Mouse (Mus musculus) erythroblast, adult 5-6 weeks (primary cell): ENCODE measurements around the gene Dph3. TPM values are rescaled to one million over a fixed set of nuclear protein-coding genes. Genes with fewer than 3 reads are reported as not detected.
"Not testable (repeated sequence)": the region's sequence is repeated elsewhere in the genome, so short reads cannot be mapped to it uniquely, and the experiment has no call there.

ENCODE experiments used
- ATAC-seq: replicated peaks from 2 replicates; pipeline ENCODE4 v1.8.0; 2016; ENCODE audit warnings: moderate number of reproducible peaks, mild to moderate bottlenecking, moderate TSS enrichment, inconsistent platforms; ENCODE audit not compliant: poor library complexity, low FRiP score, severe bottlenecking
- total RNA-seq, 2 experiments: library from RNA; stranded (forward) in 1 of 2; stranded (reverse) in 1 of 2; fragments of 150-400 nt in 1 of 2; fragments of 200-764, 138-1000 nt in 1 of 2; gene quantifications; 2 replicates each; pipeline versions ENCODE4 v1.2.3 to v1.2.4; 2015 to 2017; ENCODE audit warnings: low replicate concordance in 2 of 2

The Dph3 gene
- total RNA-seq (2015; ENCODE audit: low replicate concordance) (0.77 and 15.9 TPM in 2 replicates), total RNA-seq (2017; ENCODE audit: low replicate concordance) (10.4 and 30.1 TPM in 2 replicates)

GRCm38 (mm10) chr14:32085486-32086201, at the start of gene Dph3:
TSS of gene Dph3 (minus strand) at chr14:32085729.
- peak; percentile 95 for ATAC-seq

DNA sequence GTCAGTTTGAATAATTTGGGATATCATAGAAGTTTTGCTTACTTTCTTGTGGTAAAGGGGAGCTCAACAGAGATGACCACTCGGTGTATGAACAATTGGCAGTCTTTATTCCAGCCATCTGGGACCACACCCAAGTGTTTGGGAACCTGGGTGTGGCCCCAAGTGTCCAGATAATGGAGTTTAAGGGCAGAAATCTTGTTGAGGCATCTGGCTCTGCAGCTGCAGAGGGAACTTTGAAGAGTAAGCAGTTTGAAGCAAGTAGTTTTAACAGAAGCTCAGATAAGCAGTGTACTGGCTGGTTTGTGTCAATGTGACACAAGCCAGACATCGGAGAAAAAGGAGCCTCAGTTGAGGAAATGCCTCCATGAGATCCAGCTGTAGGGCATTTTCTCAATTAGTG, 48.8 kb upstream of the Dph3 start:
- peak; percentile 44 for ATAC-seq

DNA sequence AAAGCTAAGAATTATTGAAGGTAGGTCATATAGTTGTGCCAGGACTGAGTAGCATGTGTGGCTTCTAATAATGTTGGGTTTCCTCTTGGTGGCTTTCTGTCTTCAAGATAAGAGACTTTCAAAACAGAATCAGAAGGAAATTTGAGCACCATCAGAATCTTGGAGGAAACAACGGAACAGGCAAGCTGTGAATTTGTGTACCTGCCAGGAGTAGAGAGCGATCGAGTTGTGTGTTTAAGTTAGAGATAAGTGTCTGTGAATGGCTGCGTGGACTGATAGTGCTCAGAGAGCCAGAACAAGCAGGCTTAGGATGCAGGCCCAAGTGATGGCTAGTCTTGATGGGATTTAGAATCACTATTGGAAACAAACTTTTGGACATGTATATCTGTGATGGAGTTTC, 46.3 kb upstream of the Dph3 start:
- ATAC-seq, result peak; percentile 71

GRCm38 (mm10) chr14:32128409-32128808, 42.9 kb upstream of the Dph3 start:
- ATAC-seq, result 0 out of 2 replicates have a peak, but pooled peaks have one; percentile 53

DNA sequence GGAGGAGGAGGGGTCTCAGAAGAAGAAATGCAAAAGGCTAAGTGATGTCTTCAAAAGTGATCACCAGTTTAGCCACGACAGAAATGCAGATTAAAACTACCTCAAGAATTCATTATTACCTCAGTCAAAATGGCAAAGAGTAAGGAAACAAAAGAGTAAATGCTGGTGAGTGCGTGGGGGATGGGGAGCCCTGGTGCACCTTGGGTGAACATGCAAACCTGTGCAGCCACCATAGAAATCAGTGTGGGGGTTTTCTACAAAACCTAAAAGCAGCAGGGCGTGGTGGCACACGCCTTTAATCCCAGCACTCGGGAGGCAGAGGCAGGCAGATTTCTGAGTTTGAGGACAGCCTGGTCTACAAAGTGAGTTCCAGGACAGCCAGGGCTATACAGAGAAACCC, 39.7 kb upstream of the Dph3 start:
- not testable (repeated sequence) for ATAC-seq

- no peak for ATAC-seq
Measured at GRCm38 (mm10) chr14:32124261-32124660, 38.7 kb upstream of the Dph3 start.

DNA sequence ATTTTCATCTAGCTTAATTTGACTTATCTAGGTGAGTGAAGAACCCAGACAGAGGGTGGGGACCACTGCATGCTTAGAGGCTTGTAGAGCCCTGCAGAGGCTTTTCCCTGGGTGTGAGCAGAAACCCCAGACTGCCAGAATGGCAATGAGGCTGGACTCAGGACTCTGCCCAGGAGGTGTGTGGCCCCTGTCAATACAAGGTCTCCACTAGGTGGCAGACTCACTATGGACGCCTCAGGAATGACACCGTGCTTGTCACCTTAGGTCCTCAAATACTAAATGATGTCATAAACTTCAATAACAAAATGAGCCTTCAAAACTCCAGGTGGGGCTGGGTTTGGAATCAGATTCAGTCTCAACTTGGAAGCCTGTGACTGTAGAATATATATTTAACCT, 36.4 kb upstream of the Dph3 start:
- ATAC-seq, result peak; percentile 100

DNA sequence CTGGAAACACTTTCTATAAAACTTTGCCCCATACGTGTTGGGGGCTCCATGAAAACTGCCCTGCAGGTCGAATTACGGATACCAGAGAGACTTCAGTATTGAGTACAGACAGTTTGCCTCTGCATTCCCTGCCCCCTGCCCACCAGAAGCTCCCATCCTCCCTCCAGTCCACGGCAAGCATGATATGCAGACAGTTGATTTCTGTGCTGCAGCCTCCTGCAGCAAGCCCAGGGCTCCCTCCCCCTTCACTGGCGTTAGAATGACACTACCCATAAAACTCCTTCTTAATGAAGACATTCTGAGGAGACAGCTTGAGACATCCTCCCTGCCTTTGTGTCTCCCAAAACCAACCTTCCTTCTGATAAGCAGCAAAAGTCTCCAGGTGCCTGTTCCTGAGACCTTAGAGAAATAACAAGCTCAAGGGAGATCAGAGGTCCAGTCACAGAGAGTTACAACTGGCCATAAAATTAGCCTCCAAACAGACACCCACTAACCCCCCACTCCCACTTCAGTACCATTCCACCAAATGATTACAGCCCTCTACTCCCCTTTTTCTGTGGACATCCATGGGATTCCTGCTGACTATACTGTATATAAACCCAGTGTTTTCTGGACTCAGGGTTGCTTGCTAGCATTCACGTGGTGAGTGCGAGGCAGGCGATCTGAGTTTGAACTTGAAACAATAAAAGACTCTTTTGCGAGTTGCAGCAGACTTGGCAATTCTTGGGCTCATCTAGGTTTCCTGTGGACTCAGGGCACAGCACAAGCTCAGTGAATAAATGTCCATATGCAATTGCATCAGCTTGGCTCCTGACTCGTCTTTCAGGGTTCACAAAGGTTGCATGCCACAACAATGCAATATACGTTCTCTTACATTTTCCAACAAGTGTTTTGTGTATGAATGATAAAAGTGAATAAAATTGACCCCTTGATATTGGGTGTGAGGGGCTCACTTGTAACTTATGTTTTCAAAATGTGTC, 35.7 kb upstream of the Dph3 start:
- ATAC-seq, result peak; percentile 23; the same call in 1 of the 2 replicates

DNA sequence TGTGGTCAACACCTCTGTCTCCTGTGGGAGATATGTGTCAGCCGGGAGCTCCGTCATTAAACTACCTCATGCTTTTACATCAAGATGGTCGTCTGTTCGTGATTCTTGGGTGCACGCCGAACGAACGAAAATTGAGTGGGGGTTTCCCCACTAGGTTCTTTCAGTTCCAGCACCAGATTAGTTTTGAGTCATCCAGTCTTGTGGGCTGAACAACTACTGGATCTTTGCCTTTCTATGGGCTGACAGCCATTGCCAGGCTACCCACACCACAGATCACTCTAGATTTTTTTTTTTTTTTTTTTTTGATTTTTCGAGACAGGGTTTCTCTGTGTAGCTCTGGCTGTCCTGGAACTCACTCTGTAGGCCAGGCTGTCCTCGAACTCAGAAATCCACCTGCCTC, 26.6 kb upstream of the Dph3 start:
- not testable (repeated sequence) for ATAC-seq

DNA sequence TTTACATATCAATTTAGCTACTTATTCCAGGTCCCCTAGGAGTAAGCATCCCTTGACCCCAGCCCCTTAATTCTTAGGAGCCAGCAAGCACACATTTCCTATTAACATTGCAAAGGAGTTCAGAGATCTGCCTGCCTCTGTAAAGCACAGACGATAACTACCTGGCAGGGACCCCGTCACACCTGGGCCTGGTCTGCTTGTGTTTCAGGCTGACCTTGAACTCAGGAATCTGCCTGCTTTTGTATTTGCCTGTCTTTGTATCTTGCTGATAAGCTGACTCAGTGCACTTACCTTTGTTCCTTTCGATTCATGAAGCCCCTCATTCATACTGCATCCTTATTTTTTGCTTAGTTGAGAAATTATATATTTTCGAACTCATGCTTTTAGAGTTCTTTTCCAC, 21.4 kb upstream of the Dph3 start:
- ATAC-seq, result no peak

DNA sequence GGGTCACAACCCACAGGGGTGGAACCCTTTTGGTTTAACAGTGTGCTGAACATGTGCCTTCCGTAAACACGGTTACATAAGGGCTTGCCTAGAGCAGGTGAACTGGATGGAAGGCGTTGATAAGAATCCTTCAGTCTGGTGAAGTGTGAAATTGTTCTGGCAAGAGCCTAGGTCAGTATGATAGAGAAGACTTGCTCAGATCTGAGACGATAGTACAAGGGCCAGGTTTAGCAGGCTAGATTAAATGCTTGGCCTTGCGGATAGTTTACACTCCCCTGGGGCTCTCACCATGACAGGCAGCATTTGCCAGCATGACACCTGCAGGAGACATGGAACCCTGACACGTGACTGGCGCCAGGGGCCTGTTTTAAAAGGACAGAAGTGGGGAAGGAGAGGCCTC, 20.1 kb upstream of the Dph3 start:
- ATAC-seq, result no peak

DNA sequence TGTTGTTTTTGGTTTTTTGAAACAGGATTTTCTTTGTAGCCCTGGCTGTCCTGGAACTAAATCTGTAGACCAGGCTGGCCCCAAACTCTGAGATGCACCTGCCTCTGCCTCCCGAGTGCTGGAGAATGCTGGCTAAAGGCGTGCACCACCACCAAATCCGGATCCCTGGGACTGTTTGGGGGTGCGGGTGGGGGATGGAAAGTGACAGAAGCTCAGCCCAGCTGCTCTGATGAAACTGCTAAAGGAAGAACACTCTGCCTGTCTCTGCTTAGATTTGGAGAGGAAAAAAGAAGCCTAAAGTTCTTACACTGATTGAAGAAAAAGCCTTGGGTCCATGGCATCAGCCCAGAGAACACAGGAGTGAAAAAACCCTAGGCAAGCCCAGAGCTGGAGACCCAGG, 18.0 kb upstream of the Dph3 start:
- no peak for ATAC-seq

GRCm38 (mm10) chr14:32098951-32099350, 13.4 kb upstream of the Dph3 start:
- ATAC-seq, result no peak

DNA sequence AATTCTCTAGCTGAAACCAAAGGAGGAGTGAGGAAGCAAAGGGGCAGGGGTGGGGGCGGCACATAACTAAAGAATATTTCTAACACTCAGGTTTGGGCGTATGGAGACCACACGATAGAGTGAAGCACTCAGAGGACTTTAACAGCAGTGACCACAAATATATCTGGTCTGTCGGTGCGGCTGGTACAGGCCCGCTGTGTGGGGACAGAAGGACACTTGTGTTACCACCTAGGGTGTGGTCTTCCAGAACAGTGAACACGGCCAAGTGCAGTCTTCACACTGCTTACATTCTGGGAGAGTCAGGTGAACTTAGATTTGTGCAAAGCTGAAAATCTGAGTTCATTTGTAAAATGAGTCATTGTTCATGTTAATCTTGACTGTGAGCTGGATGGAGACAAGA, 12.2 kb upstream of the Dph3 start:
- ATAC-seq, result no peak

- no peak for ATAC-seq
Measured at GRCm38 (mm10) chr14:32096740-32097139, 11.2 kb upstream of the Dph3 start.

DNA sequence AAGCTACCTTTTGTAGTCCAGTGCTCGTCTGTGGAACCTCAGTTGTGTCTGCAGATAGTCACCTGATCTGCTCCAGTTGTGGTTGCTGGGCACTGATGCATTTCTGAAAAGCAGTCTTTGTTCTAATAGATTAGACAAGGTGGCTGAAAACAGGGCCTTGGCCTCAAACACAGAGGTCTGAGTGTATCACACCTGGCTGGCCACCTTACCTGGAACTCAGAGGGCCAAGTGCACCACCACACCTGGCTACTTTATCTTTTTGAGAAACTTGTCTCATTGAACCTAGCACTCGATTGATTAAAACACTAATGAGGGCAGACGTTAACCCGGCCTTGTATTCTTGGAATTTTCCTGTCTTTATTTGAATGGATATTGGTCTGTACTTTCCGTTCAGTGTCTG, 10.1 kb upstream of the Dph3 start:
- ATAC-seq, result no peak

GRCm38 (mm10) chr14:32093500-32094117, 8.1 kb upstream of the Dph3 start:
- no peak for ATAC-seq

- ATAC-seq, result no peak
Measured at GRCm38 (mm10) chr14:32093018-32093417, 7.5 kb upstream of the Dph3 start.

DNA sequence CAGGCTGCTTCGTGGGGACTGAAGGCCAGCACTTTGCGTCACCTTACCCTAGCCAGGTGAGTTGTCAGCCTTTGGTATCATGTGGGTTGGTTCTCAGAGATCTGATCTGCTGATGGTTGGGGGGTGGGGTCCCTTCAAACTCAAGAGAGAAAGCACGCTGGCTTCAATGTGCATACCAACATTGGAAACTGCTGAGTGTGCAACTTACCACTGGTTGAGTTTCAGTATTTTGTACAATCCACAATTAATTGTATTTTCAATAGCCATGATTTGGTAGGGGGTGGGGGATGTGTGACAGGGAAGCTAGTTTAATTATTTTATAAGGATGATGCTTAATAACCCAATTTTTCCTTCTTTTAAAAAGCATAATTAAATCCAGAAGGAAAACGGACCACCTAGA, 6.2 kb upstream of the Dph3 start:
- no peak for ATAC-seq

GRCm38 (mm10) chr14:32091124-32091523, 5.6 kb upstream of the Dph3 start:
- ATAC-seq, result no peak
